Mouse (Mus musculus) left cerebral cortex, adult 18-20 months (tissue): ENCODE results near the gene Begain. TPM values are rescaled to one million over a fixed set of nuclear protein-coding genes. Genes with fewer than 3 reads are reported as not detected.

ENCODE experiments used
- DNase-seq, 2 experiments: peaks; one replicate each; pipeline ENCODE4 v3.0.0; 2021 to 2022; ENCODE audit warnings: low spot score in 2 of 2, mixed read lengths in 1 of 2
- long read RNA-seq, 2 experiments: library from polyadenylated mRNA; stranded (forward); transcript quantifications; one replicate each; pipeline ENCODE4 v2.0.0; 2021
- total RNA-seq, 2 experiments: library from RNA; stranded (reverse); gene quantifications; 2 replicates each; pipeline ENCODE4 v1.2.3; 2021

Begain gene
- total RNA-seq: 100 to 1,000 TPM; 137 to 141 TPM
- long read RNA-seq, experiment 1, transcript Begain-203 (7 exons, 2,707 nt): major isoform, 148 of 251 reads
- long read RNA-seq, experiment 1, partial matches to known transcripts: 17 of 251 reads
- long read RNA-seq, experiment 1, other reads (novel, unspliced or antisense): 86 of 251 reads
- long read RNA-seq, experiment 2, transcript Begain-203 (7 exons, 2,707 nt): major isoform, 57 of 90 reads
- long read RNA-seq, experiment 2, partial matches to known transcripts: 8 of 90 reads
- long read RNA-seq, experiment 2, other reads (novel, unspliced or antisense): 25 of 90 reads

GRCm38 (mm10) chr12:109068167-109068653, at the start of gene Begain:
Gene Begain (minus strand): TSS chr12:109068217.
- no peak for DNase-seq

- DNase-seq: no peak
Measured at GRCm38 (mm10) chr12:109115707-109116106, 47.7 kb upstream of the Begain start.

- DNase-seq: no peak
Measured at GRCm38 (mm10) chr12:109115161-109115560, 47.1 kb upstream of the Begain start.

- DNase-seq: no peak
Measured at GRCm38 (mm10) chr12:109112996-109113592, 45.1 kb upstream of the Begain start.

GRCm38 (mm10) chr12:109112354-109112995, 44.5 kb upstream of the Begain start:
- no peak for DNase-seq

GRCm38 (mm10) chr12:109108911-109109310, 40.9 kb upstream of the Begain start:
- no peak for DNase-seq

GRCm38 (mm10) chr12:109100381-109100780, 32.4 kb upstream of the Begain start:
- DNase-seq: no peak

GRCm38 (mm10) chr12:109090456-109091130, 22.6 kb upstream of the Begain start:
- no peak for DNase-seq

GRCm38 (mm10) chr12:109090041-109090440, 22.0 kb upstream of the Begain start:
- DNase-seq: no peak

- DNase-seq: no peak
Measured at GRCm38 (mm10) chr12:109086111-109086510, 18.1 kb upstream of the Begain start.

- DNase-seq: peak; percentile 26 to 40
Measured at GRCm38 (mm10) chr12:109085674-109086073, 17.7 kb upstream of the Begain start.

GRCm38 (mm10) chr12:109085046-109085445, 17.0 kb upstream of the Begain start:
- DNase-seq: no peak

- no peak for DNase-seq
Measured at GRCm38 (mm10) chr12:109083476-109083875, 15.5 kb upstream of the Begain start.

- DNase-seq: no peak
Measured at GRCm38 (mm10) chr12:109077036-109077435, 9.0 kb upstream of the Begain start.

- no peak for DNase-seq
Measured at GRCm38 (mm10) chr12:109074777-109075285, 6.8 kb upstream of the Begain start.

- DNase-seq: no peak
Measured at GRCm38 (mm10) chr12:109074106-109074505, 6.1 kb upstream of the Begain start.

- no peak for DNase-seq
Measured at GRCm38 (mm10) chr12:109071248-109071647, 3.2 kb upstream of the Begain start.

- DNase-seq: no peak
Measured at GRCm38 (mm10) chr12:109069751-109070150, 1.7 kb upstream of the Begain start.

GRCm38 (mm10) chr12:109068738-109069137, 721 bp upstream of the Begain start:
- DNase-seq: no peak

GRCm38 (mm10) chr12:109067561-109068135, 369 bp downstream of the Begain start:
- peak; percentile 34 to 48 for DNase-seq

- no peak for DNase-seq
Measured at GRCm38 (mm10) chr12:109058660-109059059, 9.4 kb downstream of the Begain start.
